Mouse (Mus musculus): ENCODE measurements around the gene Zfp938. TPM values are rescaled to one million over a fixed set of nuclear protein-coding genes. Genes with fewer than 3 reads are reported as not detected.

Zfp938 gene
- total RNA-seq (2023): 3.5 to 5.9 TPM (median 4.5 TPM) in 4 replicates

GRCm38 (mm10) chr10:82240742-82241400, at the start of gene Zfp938:
TSS of gene Zfp938 (minus strand) at chr10:82241280.

Other genes starting within 250 kb of the Zfp938 start
- 4.8 to 8.4 TPM (median 7.3 TPM) in 4 replicates for gene Zfp873, start 193.2 kb downstream of the Zfp938 start, total RNA-seq (2023)
- 9.9 to 11.0 TPM (median 10.4 TPM) in 4 replicates for gene BC024063, start 157.9 kb downstream of the Zfp938 start, total RNA-seq (2023)
- 7.2 to 8.7 TPM (median 8.2 TPM) in 4 replicates for gene AU041133, start 113.3 kb downstream of the Zfp938 start, total RNA-seq (2023)
- not detected in 4 replicates for gene 4932415D10Rik, start 75.3 kb upstream of the Zfp938 start, total RNA-seq (2023)
- gene Gm4924, start 113.0 kb upstream of the Zfp938 start, total RNA-seq (2023): 3.9 to 5.8 TPM (median 4.9 TPM) in 4 replicates

Data from B cell, adult 62 days (primary cell).